Mouse (Mus musculus): Measurements from ENCODE around the gene Nsf. TPM values are rescaled to one million over a fixed set of nuclear protein-coding genes. Genes with fewer than 3 reads are reported as not detected.

The Nsf gene
- polyA plus RNA-seq, 1 experiment from 2014 or later: 61.2 TPM

- Histone ChIP-seq H3K4me3 (ENCODE audit: low read depth, low read length) (no peak overlapping the region), H3K36me3 (ENCODE audit: control insufficient read depth, insufficient read depth, low read length) (no peaks in the 10 kb centered on the region), H3K4me2 (ENCODE audit: low read depth, low read length, severe bottlenecking) (no peak overlapping the region), H3K4me1 (replicated peaks; ENCODE audit: control insufficient read depth, insufficient read depth, low read length) (no peaks in the 10 kb centered on the region), H3K27me3 (ENCODE audit: control insufficient read depth, insufficient read depth, low read length) (peaks cover 25% of the 10 kb centered on the region), H3K9ac (ENCODE audit: low read length) (no peak overlapping the region), H3K9me3 (ENCODE audit: control insufficient read depth, low read length) (no peaks in the 10 kb centered on the region), H3K27ac (ENCODE audit: low read depth, low read length) (no peak overlapping the region)
- ATAC-seq (replicated peaks; ENCODE audit: low FRiP score): no peak
- no peak for DNase-seq (ENCODE audit: low spot score)
- 72% methylated on average over 9 of the region's 9 CpGs for WGBS
These were observed 173.7 kb downstream of the Nsf start for GRCm38 (mm10) chr11:103780152-103780551.

GRCm38 (mm10) chr11:103774228-103774530 lies 179.7 kb downstream of the Nsf start:
- no peak overlapping the region for H3K27ac ChIP-seq (ENCODE audit: low read depth, low read length)
- H3K4me1 ChIP-seq (replicated peaks; ENCODE audit: control insufficient read depth, insufficient read depth, low read length): peaks cover 17% of the 10 kb centered on the region; the same call in 1 of the 2 replicates
- no peaks in the 10 kb centered on the region for H3K9me3 ChIP-seq (ENCODE audit: control insufficient read depth, low read length)
- 0% methylated on average over 19 of the region's 19 CpGs for WGBS
- no peak overlapping the region; the same call in 1 of the 2 replicates for H3K9ac ChIP-seq (ENCODE audit: low read length)
- ATAC-seq (replicated peaks; ENCODE audit: low FRiP score) (peak; percentile 42), DNase-seq (ENCODE audit: low spot score) (peak; percentile 67)
- H3K4me3 ChIP-seq (ENCODE audit: low read depth, low read length): peak overlapping the region; percentile 33
- peak overlapping the region; percentile 58 for H3K4me2 ChIP-seq (ENCODE audit: low read depth, low read length, severe bottlenecking)
- H3K36me3 ChIP-seq (ENCODE audit: control insufficient read depth, insufficient read depth, low read length): no peaks in the 10 kb centered on the region
- peaks cover 84% of the 10 kb centered on the region for H3K27me3 ChIP-seq (ENCODE audit: control insufficient read depth, insufficient read depth, low read length)

GRCm38 (mm10) chr11:103773387-103774227 lies 180.2 kb downstream of the Nsf start, which contains the start of gene Wnt3:
Gene Wnt3 (plus strand): TSS chr11:103774150.
- Histone ChIP-seq H3K9ac (ENCODE audit: low read length) (peak within 1 kb of the TSS; percentile 27), H3K27me3 (ENCODE audit: control insufficient read depth, insufficient read depth, low read length) (peaks cover 90% of the 10 kb centered on the region), H3K27ac (ENCODE audit: low read depth, low read length) (no peak within 1 kb of the TSS), H3K4me1 (replicated peaks; ENCODE audit: control insufficient read depth, insufficient read depth, low read length) (peaks cover 17% of the 10 kb centered on the region; the same call in 1 of the 2 replicates), H3K9me3 (ENCODE audit: control insufficient read depth, low read length) (no peaks in the 10 kb centered on the region), H3K4me2 (ENCODE audit: low read depth, low read length, severe bottlenecking) (peak within 1 kb of the TSS; percentile 58), H3K36me3 (ENCODE audit: control insufficient read depth, insufficient read depth, low read length) (no peaks in the 10 kb centered on the region), H3K4me3 (ENCODE audit: low read depth, low read length) (peak within 1 kb of the TSS; percentile 33)
- DNase-seq (ENCODE audit: low spot score): peak; percentile 70
- under 1% methylated on average over 60 of the region's 60 CpGs for WGBS
- ATAC-seq (replicated peaks; ENCODE audit: low FRiP score): peak; percentile 78

GRCm38 (mm10) chr11:103772505-103773386 lies 181.1 kb downstream of the Nsf start:
- Histone ChIP-seq H3K9me3 (ENCODE audit: control insufficient read depth, low read length) (no peaks in the 10 kb centered on the region), H3K27me3 (ENCODE audit: control insufficient read depth, insufficient read depth, low read length) (peaks cover 96% of the 10 kb centered on the region), H3K9ac (ENCODE audit: low read length) (0 out of 2 replicates have a peak overlapping the region, but pooled peaks have one; percentile 20), H3K36me3 (ENCODE audit: control insufficient read depth, insufficient read depth, low read length) (no peaks in the 10 kb centered on the region), H3K27ac (ENCODE audit: low read depth, low read length) (no peak overlapping the region), H3K4me2 (ENCODE audit: low read depth, low read length, severe bottlenecking) (peak overlapping the region; percentile 58), H3K4me3 (ENCODE audit: low read depth, low read length) (peak overlapping the region; percentile 33), H3K4me1 (replicated peaks; ENCODE audit: control insufficient read depth, insufficient read depth, low read length) (peaks cover 17% of the 10 kb centered on the region; the same call in 1 of the 2 replicates)
- 2% methylated on average over 23 of the region's 23 CpGs for WGBS
- ATAC-seq (replicated peaks; ENCODE audit: low FRiP score): no peak
- DNase-seq (ENCODE audit: low spot score): no peak

Other genes starting within 250 kb of the Nsf start
- 0.49 and 0.87 TPM in 2 replicates for gene Wnt9b, start 204.2 kb downstream of the Nsf start, polyA plus RNA-seq (2014; fragmentation: Nextera tagmentation; extraction: Ambion mirVana)
- gene Wnt3, start 179.9 kb downstream of the Nsf start, polyA plus RNA-seq (2014; fragmentation: Nextera tagmentation; extraction: Ambion mirVana): 5.7 and 6.2 TPM in 2 replicates
- 124 TPM in 2 replicates for gene Arf2, start 12.7 kb upstream of the Nsf start, polyA plus RNA-seq (2014; fragmentation: Nextera tagmentation; extraction: Ambion mirVana)
- 0.24 TPM in 1 of 2 replicates, not detected in the other for gene Crhr1, start 178.8 kb upstream of the Nsf start, polyA plus RNA-seq (2014; fragmentation: Nextera tagmentation; extraction: Ambion mirVana)
- gene Sppl2c, start 232.3 kb upstream of the Nsf start, polyA plus RNA-seq (2014; fragmentation: Nextera tagmentation; extraction: Ambion mirVana): not detected in 2 replicates

Measured in forebrain, embryonic 11.5 days (tissue).